Mouse (Mus musculus): ENCODE results near the gene Mob3c. TPM values are rescaled to one million over a fixed set of nuclear protein-coding genes. Genes with fewer than 3 reads are reported as not detected.

The Mob3c gene
- total RNA-seq, 2 experiments from 2014 or later, result 14.9 to 16.7 TPM

GRCm38 (mm10) chr4:115832040-115832439, 4.1 kb downstream of the Mob3c start:
- no peak for DNase-seq

DNA sequence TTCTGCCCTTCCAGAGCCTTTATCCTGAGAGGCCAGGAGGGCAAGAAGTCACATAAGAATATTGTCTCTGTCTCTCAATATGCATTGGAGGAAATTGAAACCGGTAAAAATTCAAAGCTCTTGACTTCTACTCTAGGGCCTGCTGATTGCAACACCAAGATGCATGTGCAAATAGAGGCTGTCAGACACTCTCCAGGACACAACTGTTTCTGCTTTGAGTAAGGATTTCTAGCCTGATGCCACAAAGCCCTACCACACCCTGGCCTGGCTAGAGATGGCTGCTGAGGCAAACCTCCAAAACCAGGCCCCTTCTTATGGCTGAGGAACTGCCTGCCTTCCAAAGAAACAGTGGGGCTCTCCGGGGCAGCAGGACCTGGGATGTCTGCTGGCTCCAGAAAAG, 7.7 kb downstream of the Mob3c start:
- DNase-seq, result no peak

- no peak for DNase-seq
Measured at GRCm38 (mm10) chr4:115838196-115838595, 10.3 kb downstream of the Mob3c start.

DNA sequence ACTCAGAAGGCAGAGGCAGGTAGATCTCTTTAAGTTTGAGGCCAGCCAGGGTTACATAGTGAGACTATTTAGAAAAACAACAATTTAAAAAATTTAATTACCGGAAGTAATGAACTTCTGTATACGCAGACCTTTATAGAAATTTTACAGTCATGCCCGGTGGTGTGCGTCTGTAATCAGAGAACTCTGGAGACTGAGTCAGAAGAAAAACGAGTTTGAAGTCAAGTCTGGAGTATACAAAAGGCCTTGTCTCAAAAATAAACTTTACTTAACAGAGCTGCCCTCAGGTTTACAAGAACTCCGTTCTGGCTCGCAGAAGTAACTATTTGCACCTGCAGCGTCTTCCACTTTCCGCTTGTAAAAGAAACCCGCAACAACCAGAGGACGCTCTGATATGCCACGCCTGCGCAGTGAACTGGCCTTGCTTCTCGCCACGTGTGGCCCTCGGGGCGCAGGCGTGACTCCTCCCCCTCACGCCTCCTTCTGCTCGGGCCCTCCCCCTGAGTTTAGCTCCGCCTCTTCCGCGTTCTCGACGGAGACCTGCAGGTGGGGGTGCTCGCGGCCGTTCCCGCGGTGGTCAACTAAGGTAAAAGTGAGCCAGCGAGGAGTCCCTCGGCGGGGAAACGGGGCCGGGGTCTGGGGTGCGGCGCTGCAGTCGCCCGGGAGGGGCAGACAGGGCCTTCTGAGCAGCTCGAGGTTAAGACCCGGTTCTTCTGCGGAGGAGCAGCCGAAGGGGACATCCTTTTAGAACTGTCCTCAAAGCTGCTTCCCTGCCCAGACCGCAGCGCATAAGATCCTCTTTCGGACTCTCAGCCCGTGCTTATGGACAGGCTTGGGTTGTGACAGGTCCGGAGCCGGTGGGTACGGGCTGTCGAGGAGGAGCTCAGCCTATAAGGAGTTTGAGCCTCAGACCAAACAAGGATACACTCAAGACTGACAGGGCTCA, 11.1 kb downstream of the Mob3c start, which contains the start of gene Mknk1:
Gene Mknk1, plus strand, starts transcription at position 503 of the 946 bp plus-strand sequence.
- peak; percentile 94 to 96 for DNase-seq

DNA sequence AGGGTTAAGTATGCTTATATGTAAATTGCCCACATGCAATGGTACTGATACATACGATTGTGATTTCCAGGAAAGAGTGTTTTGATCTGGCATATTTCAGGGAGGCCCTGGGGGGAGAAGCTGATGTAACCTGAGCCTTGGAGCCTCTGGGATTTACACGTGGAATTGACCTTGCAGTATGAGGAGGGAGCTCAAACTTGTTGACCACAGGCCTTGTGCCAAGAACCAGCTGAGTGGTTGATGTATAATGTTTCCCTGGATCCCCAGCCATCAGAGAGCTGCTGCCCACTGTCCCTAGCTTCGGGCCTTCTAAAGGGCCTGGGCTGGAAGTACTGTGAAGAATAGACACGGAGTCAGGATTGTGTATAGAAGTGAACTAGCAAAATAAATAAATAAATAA, 12.1 kb downstream of the Mob3c start:
- peak in 1 of 2 experiments; percentile 27 for DNase-seq

GRCm38 (mm10) chr4:115840842-115841241, 12.9 kb downstream of the Mob3c start:
- no peak for DNase-seq

- DNase-seq, result no peak
Measured at GRCm38 (mm10) chr4:115846656-115847055, 18.8 kb downstream of the Mob3c start.

GRCm38 (mm10) chr4:115847377-115847776, 19.5 kb downstream of the Mob3c start:
- DNase-seq, result no peak

DNA sequence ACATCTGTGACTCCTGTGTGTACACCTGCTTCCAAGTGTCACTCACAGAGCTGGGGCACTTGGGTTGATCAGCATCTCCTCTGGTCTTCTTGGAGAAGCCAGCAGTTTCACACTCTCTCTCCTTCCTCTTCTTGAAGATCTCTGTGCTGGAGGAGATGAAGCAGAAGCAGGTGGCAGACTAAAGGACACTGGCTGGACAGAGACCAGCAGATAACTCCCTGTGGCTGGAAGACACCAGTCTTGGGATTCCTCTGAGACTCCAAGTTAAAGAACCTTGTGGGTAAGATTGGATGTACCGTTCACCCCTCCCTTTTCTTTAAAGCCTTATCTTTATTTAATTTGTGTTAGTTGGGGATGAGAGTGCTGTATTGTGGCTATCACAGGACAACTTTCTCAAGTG, 20.2 kb downstream of the Mob3c start:
- no peak for DNase-seq

GRCm38 (mm10) chr4:115848990-115849677, 21.2 kb downstream of the Mob3c start:
- no peak for DNase-seq

- DNase-seq, result no peak
Measured at GRCm38 (mm10) chr4:115850111-115850510, 22.2 kb downstream of the Mob3c start.

- no peak for DNase-seq
Measured at GRCm38 (mm10) chr4:115850631-115851030, 22.7 kb downstream of the Mob3c start.

DNA sequence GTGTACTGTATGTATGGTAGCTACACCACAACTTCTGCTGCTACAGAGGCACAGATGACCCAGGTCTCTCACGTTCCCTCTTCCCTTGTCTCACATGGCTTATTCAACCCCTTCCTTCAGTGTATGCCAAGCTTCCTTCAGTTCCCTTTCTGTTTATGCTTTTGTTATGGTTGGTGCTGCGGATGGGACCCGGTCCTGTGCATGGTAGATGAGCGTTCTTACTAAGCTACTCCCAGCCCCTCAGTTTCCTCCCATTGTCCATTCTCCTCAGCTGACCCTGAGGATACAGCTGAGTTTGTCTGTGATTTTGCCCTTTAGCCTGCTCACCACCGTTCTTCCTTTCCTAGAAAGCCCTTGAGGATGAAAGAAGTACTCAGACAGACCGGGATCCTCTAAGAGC, 23.7 kb downstream of the Mob3c start:
- DNase-seq, result no peak

DNA sequence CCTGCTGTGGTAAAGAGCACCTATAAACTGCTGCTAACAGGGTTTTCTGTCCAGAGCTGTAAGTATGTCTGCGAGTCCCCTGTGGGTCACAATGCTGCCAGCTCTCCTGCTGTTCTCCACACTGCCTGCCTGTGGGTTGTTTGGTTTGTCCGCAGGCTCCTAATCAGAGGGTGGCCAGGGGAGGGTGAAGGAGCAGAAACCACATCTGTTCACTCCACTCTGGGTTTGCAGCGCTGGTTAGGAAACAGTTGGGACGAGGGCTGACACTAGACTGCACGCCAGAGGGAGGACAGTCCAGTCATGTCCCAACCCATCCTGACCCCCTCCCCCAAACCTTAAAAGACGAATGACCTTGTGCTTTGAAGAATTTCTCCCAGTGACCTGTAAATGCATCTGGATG, 27.2 kb downstream of the Mob3c start:
- DNase-seq, result no peak

DNA sequence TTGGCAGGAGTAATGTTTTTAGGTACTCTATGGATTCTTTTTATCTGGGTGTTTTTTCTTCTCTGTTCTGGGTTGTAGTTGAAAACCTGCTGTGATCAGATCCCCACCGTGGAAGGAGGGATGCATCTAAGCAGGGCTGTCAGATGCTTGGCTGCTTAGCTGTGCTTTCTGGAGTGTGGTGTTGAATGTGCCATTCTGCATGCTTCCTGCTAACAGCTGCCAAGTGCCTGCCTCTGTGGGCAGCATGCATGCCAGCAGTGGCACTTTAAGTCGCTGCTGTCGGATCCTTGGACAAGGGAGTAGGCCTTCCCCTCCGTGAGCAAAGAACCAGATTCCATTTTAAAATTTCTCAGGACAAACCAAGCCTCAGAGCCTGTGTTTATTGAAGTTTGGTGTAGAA, 27.7 kb downstream of the Mob3c start:
- no peak for DNase-seq

DNA sequence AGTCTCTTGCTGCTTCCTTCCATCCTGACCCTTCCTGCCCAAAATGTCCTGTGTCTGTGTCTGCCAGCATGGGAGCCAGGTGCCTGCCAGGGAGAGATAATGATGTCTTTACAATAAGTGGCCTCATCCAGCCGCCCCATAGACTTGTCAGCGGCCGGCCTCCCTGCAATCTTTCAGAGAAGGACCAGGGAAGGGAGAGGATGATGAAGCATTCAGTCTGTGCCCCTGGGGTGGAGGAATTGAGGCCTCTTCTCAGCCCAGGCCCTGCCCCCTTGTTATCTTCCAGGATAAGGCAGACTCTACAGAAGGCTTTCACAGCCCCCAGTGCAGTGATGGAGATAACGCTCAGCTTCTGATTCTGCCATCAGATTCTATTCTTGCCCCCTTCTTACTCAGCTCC, 28.4 kb downstream of the Mob3c start:
- DNase-seq, result no peak

DNA sequence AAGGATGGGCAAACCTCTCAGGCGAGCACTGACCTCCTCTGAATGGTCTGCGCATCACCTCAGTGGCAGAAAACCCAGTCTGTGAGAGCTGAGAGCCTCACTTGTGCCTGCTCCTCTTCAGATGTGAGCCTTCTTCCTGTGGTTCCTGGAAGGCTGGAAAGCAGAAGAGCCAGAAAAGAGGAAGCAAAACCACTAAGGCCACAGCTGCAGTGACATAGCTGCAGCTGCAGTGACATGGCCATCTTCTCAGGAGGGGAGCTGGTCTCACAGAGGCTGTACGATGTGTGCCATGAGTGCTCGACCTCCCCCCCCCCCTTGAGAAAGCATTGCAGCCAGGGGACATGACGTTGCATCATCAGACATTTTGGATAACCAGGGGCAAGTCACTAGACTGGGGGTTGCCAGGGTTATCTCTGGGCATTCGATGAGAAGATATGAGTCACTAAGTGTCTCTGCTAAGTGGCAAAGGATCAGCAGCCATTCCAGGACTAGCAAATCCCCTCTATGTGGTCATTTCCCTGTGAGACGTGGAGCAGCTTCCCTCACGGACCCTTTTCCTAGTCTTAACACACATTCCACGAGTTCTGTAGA, 29.5 kb downstream of the Mob3c start:
- no peak for DNase-seq

DNA sequence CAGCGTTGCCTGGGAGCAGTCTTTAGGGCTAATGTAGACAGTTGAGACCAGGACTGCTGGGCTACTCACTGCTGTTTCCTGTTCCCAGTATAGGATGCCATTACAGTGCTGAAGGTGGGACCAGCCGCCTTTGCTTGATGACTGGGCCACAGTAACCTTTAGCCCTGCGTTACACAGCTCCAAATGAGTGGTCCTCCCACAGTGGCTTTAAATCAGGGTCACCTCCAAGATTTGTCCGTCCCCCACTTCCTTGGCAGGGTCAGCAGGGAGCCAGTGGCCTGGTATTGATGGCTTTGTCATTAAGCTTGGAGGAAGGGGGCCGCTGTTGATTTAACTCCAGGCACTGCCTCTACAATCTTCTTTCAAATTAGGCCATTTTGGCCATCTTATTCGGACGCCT, 35.5 kb downstream of the Mob3c start:
- no peak for DNase-seq

- DNase-seq, result no peak
Measured at GRCm38 (mm10) chr4:115863880-115864279, 36.0 kb downstream of the Mob3c start.

GRCm38 (mm10) chr4:115869512-115870210, 41.8 kb downstream of the Mob3c start:
- DNase-seq, result no peak

DNA sequence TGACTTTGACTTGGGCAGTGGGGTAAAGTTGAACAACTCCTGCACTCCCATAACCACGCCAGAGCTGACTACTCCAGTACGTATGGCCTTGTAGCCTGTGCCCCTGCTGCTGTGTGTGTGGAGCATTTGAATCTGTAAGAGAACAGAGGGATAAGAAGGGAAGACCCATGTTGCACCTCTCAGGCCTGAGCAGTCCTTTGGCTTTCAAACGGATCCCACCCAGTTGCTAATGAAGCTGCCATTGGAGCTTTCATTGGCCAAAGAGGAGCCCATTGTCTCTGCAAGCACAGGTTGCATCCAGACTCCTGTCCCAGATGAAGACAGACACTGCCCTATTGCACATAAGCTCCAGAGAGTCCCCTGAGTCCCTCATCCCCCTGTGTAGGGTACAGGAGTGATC, 45.3 kb downstream of the Mob3c start:
- no peak for DNase-seq

DNA sequence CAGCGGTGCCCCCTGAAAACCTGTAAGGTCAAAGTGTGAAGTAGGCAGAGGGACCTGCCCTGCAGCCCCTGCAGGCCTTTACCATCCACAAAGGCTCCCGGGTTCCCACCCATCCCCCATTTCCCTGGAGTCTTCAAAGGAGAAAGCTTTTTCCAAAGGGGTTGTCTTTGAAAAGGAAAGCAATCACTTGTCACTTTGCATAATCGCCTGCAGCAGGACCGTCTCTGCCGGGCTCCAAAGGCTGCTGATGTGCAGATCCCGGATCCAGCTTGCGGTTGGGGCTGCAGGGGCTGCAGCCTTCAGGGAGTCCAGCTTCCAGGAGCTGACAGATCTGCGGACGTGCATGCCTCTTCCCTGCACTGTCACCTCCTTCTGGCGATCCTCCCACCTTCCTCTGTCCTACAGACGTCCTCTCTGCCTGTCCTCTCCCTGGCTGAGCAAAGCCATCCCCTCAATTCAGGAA, 50.4 kb downstream of the Mob3c start:
- DNase-seq, result no peak
